Mouse (Mus musculus) embryonic fibroblast, embryonic 13.5 days (primary cell): Measurements from ENCODE around the gene Pgam2.

Experiments used
- CTCF ChIP-seq: IDR thresholded peaks from 2 replicates; pipeline ENCODE4 v1.5.1; 2011; ENCODE audit warnings: mild to moderate bottlenecking, control low read depth, low read length, moderate library complexity, borderline replicate concordance; ENCODE audit not compliant: insufficient read depth
- POLR2A ChIP-seq: IDR thresholded peaks from 2 replicates; pipeline ENCODE4 v1.6.1; 2011; ENCODE audit warnings: low read depth, mild to moderate bottlenecking, control low read depth, low read length, moderate library complexity

GRCm38 (mm10) chr11:5819223-5819622, 15.7 kb upstream of the Pgam2 start:
- TF ChIP-seq POLR2A (no peak), CTCF (no peak)
